Mouse (Mus musculus) G1E (cell line): Measurements from ENCODE around the gene Btn1a1. TPM values are rescaled to one million over a fixed set of nuclear protein-coding genes. Genes with fewer than 3 reads are reported as not detected.
A peak's percentile ranks its signal among the peaks of the same experiment; 100 is the strongest.

Source experiments
- ATAC-seq: 2 replicates; pipeline ENCODE4 v1.8.0; 2016; ENCODE audit warnings: mild to moderate bottlenecking; ENCODE audit not compliant: insufficient number of reproducible peaks, poor library complexity, low FRiP score, severe bottlenecking; ENCODE audit errors: extremely low read depth
- DNase-seq: peaks from one replicate; pipeline ENCODE4 v3.0.0; 2012; ENCODE audit warnings: low spot score
- H3K27me3 ChIP-seq: 2 replicates; pipeline ENCODE4 v1.6.1; 2012; ENCODE audit warnings: mild to moderate bottlenecking, low read length, inconsistent platforms; ENCODE audit not compliant: insufficient read depth
- H3K36me3 ChIP-seq: replicated peaks from 2 replicates; pipeline ENCODE3; 2012; ENCODE audit warnings: mild to moderate bottlenecking, inconsistent platforms
- H3K4me1 ChIP-seq: 2 replicates; pipeline ENCODE4 v1.6.1; 2012; ENCODE audit warnings: low read depth, low read length, inconsistent platforms, mixed read lengths; ENCODE audit not compliant: insufficient read depth
- H3K4me3 ChIP-seq: 2 replicates; pipeline ENCODE4 v1.5.1; 2012; ENCODE audit warnings: low read depth, mild to moderate bottlenecking, inconsistent platforms, low read length, moderate library complexity, mixed read lengths
- H3K9me3 ChIP-seq: replicated peaks from 2 replicates; pipeline ENCODE4 v1.6.1; 2012; ENCODE audit warnings: inconsistent platforms
- CTCF ChIP-seq: IDR thresholded peaks from 2 replicates; pipeline ENCODE4 v1.5.1; 2012; ENCODE audit warnings: low read depth, low read length, inconsistent platforms, mixed read lengths
- GATA1 ChIP-seq: IDR thresholded peaks from 2 replicates; pipeline ENCODE4 v1.6.1; 2012; ENCODE audit warnings: borderline replicate concordance, low read length, inconsistent platforms, mixed read lengths
- GATA2 ChIP-seq: IDR thresholded peaks from 2 replicates; pipeline ENCODE4 v1.6.1; 2012; ENCODE audit warnings: low read depth, low read length, inconsistent platforms, borderline replicate concordance
- POLR2AphosphoS5 ChIP-seq: IDR thresholded peaks from 2 replicates; pipeline ENCODE4 v1.6.1; 2012; ENCODE audit warnings: low read depth, low read length, inconsistent platforms; ENCODE audit not compliant: insufficient replicate concordance
- TAL1 ChIP-seq: conservative IDR thresholded peaks from 2 replicates; pipeline ENCODE4 v1.6.1; 2012; ENCODE audit warnings: low read depth, low read length, inconsistent platforms, mixed read lengths
- polyA plus RNA-seq: library from polyadenylated mRNA; stranded (reverse); fragments of >175 nt; gene quantifications from 2 replicates; pipeline ENCODE4 v1.2.3, GENCODE M21; 2012
- total RNA-seq, 2 experiments: library from RNA; stranded (forward) in 1 of 2; stranded (reverse) in 1 of 2; fragments of 200-1000 nt in 1 of 2; fragments of >200 nt in 1 of 2; fragmentation: Nextera tagmentation in 1 of 2; gene quantifications; 2 replicates each; pipeline ENCODE4 v1.2.3; 2014 to 2017

Gene Btn1a1
- total and polyA plus RNA-seq, 3 experiments, result 0.80 to 31.6 (median 0.82) TPM

GRCm38 (mm10) chr13:23429771-23430380 lies 35.8 kb downstream of the Btn1a1 start:
- Histone ChIP-seq H3K9me3 (no peaks in the 10 kb centered on the region), H3K4me1 (peaks cover 48% of the 10 kb centered on the region), H3K4me3 (peak overlapping the region; percentile 72), H3K27me3 (no peaks in the 10 kb centered on the region), H3K36me3 (no peaks in the 10 kb centered on the region)
- ATAC-seq, result no peak
- DNase-seq, result no peak
- TF ChIP-seq CTCF (no peak), GATA2 (no peak), TAL1 (no peak), POLR2AphosphoS5 (no peak), GATA1 (no peak)

DNA sequence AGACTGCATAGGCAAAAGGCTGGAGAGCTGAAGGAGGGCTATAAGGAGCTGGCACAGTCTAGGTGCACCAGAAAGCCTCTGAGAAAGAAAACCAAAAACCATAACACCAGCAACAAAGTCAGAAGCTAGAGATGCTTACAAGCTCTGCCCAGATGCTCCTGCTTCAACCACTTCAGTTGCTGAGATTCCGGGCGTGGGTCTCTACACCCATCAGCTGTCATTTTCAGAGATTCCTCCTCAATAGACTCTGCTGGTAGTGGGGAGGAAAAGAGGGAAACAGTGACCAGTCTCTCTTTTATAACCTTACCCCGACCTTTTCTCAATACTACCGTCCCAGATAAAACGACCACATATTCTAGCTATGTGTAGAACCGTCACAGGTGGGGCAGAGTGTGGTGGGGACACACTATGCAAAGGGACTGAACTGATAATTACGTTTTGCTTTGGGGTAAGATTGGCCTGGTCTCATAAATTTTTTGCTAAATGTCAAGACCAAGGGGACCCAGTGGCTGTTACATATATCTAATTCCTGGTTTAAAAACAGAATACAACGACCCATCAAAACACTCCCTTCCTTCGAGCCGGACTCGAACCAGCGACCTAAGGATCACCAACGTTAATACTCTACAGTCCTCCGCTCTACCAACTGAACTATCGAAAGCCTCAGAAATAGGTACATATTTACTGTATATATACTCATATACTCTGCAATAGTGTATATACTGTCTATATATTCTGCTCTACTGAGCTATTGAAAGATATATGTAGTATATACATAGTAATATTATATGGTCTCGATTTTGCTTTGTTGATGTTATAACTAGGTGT lies 37.3 kb downstream of the Btn1a1 start:
- peaks cover 41% of the 10 kb centered on the region for H3K4me1 ChIP-seq

DNA sequence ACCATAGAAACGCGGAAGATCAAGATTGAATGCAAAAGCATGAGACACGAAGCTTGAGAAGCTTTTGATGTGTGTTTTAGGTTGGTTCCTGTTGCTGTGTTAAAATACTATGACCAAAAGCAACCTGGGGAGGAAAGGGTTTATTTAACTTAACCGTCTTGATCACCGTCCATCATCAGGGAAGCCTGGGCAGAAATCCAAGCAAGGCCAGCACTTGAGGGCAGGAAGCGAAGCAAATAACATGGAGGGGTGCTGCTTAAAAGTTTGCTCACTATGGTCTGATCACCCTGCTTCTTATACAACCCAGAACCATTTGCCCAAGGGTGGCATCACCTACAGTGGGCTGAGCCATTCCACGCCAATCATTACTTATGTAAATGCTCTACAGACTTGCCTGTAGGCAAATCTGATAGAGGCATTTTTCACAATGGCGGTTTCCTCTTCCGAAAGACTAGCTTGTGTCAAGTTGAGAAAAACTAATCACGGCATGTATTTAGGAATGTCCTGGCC lies 38.2 kb downstream of the Btn1a1 start:
- no peaks in the 10 kb centered on the region for H3K27me3 ChIP-seq
- no peak overlapping the region for H3K4me3 ChIP-seq
- no peaks in the 10 kb centered on the region for H3K9me3 ChIP-seq
- TF ChIP-seq TAL1 (no peak), GATA1 (no peak), CTCF (no peak), GATA2 (no peak), POLR2AphosphoS5 (no peak)
- peaks cover 3% of the 10 kb centered on the region for H3K36me3 ChIP-seq
- peaks cover 43% of the 10 kb centered on the region for H3K4me1 ChIP-seq
- DNase-seq, result no peak
- no peak for ATAC-seq

More for the DNA sequence above, 37.3 kb downstream of the Btn1a1 start:
- DNase-seq (no peak), ATAC-seq (no peak)
- Histone ChIP-seq H3K4me3 (no peak overlapping the region), H3K9me3 (no peaks in the 10 kb centered on the region), H3K36me3 (no peaks in the 10 kb centered on the region), H3K27me3 (no peaks in the 10 kb centered on the region)
- TF ChIP-seq CTCF (no peak), POLR2AphosphoS5 (no peak), GATA2 (no peak), GATA1 (no peak), TAL1 (no peak)

GRCm38 (mm10) chr13:23426922-23427321 lies 38.8 kb downstream of the Btn1a1 start:
- no peak for ATAC-seq
- no peak for TF ChIP-seq POLR2AphosphoS5
- Histone ChIP-seq H3K27me3 (no peaks in the 10 kb centered on the region), H3K4me1 (peaks cover 48% of the 10 kb centered on the region), H3K36me3 (peaks cover 8% of the 10 kb centered on the region), H3K4me3 (no peak overlapping the region), H3K9me3 (no peaks in the 10 kb centered on the region)
- no peak for DNase-seq

- Histone ChIP-seq H3K36me3 (peaks cover 14% of the 10 kb centered on the region), H3K9me3 (no peaks in the 10 kb centered on the region), H3K4me3 (peak overlapping the region; percentile 25; the same call in 1 of the 2 replicates), H3K27me3 (no peaks in the 10 kb centered on the region), H3K4me1 (peaks cover 53% of the 10 kb centered on the region)
- ATAC-seq (no peak), DNase-seq (no peak)
- TF ChIP-seq POLR2AphosphoS5 (no peak), CTCF (no peak), TAL1 (no peak), GATA1 (no peak), GATA2 (no peak)
Measured at GRCm38 (mm10) chr13:23426335-23426734, 39.4 kb downstream of the Btn1a1 start.

DNA sequence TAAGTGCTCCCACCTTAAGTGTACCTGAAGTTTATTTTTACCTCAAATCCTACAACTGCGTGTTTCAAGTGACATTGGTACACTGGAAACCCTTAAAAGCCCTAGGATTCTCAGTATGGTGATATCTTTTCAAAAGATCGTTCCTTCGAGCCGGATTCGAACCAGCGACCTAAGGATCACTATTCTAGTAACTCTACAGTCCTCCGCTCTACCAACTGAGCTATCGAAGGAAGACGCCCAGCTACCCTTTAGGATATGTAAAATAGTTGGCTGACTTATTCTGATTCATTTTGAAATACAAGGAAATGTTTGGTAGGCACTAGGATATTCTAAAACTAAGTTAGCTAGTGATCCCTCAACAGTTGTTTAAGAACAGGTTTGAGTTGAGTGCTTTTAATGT lies 40.2 kb downstream of the Btn1a1 start:
- no peaks in the 10 kb centered on the region for H3K27me3 ChIP-seq
- H3K4me3 ChIP-seq, result peak overlapping the region; percentile 68; the same call in 1 of the 2 replicates
- no peak for ATAC-seq
- DNase-seq, result no peak
- H3K36me3 ChIP-seq, result peaks cover 23% of the 10 kb centered on the region
- TF ChIP-seq GATA2 (no peak), TAL1 (no peak), CTCF (no peak), GATA1 (no peak), POLR2AphosphoS5 (no peak)
- H3K9me3 ChIP-seq, result no peaks in the 10 kb centered on the region
- peaks cover 59% of the 10 kb centered on the region for H3K4me1 ChIP-seq
